Mouse (Mus musculus): Measurements from ENCODE around the gene Kat6b. TPM values are rescaled to one million over a fixed set of nuclear protein-coding genes. Genes with fewer than 3 reads are reported as not detected.

Gene Kat6b
- polyA plus RNA-seq, 1 experiment from 2014 or later, result 18.4 TPM

- no peak overlapping the region for H3K27ac ChIP-seq
- H3K36me3 ChIP-seq (replicated peaks), result no peaks in the 10 kb centered on the region
- WGBS, result 90% methylated on average over 8 of the region's 8 CpGs
- DNase-seq (ENCODE audit: extremely low spot score, low spot score), result no peak
- H3K27me3 ChIP-seq (ENCODE audit: poor library complexity, severe bottlenecking), result no peaks in the 10 kb centered on the region
- H3K4me3 ChIP-seq, result no peak overlapping the region
- H3K4me1 ChIP-seq, result peaks cover 30% of the 10 kb centered on the region
- H3K9me3 ChIP-seq, result no peaks in the 10 kb centered on the region
Observed at GRCm38 (mm10) chr14:21554046-21554445, 72.8 kb downstream of the Kat6b start.

- no peak overlapping the region for H3K4me3 ChIP-seq
- no peak for DNase-seq (ENCODE audit: extremely low spot score, low spot score)
- no peaks in the 10 kb centered on the region for H3K9me3 ChIP-seq
- peaks cover 3% of the 10 kb centered on the region; the same call in 1 of the 2 replicates for H3K36me3 ChIP-seq (replicated peaks)
- H3K27me3 ChIP-seq (ENCODE audit: poor library complexity, severe bottlenecking), result no peaks in the 10 kb centered on the region
- 81% methylated on average over 10 of the region's 10 CpGs for WGBS
- H3K27ac ChIP-seq, result no peak overlapping the region; the same call in 1 of the 2 replicates
- peaks cover 42% of the 10 kb centered on the region for H3K4me1 ChIP-seq
Observed at GRCm38 (mm10) chr14:21558440-21559131, 77.4 kb downstream of the Kat6b start.

- Histone ChIP-seq H3K4me3 (no peak overlapping the region), H3K9me3 (no peaks in the 10 kb centered on the region), H3K27ac (no peak overlapping the region), H3K4me1 (peaks cover 45% of the 10 kb centered on the region), H3K36me3 (replicated peaks) (peaks cover 3% of the 10 kb centered on the region; the same call in 1 of the 2 replicates), H3K27me3 (ENCODE audit: poor library complexity, severe bottlenecking) (no peaks in the 10 kb centered on the region)
- DNase-seq (ENCODE audit: extremely low spot score, low spot score), result no peak
- WGBS, result 94% methylated on average over 7 of the region's 7 CpGs
Observed at GRCm38 (mm10) chr14:21559447-21559846, 78.2 kb downstream of the Kat6b start.

- Histone ChIP-seq H3K9me3 (no peaks in the 10 kb centered on the region), H3K27me3 (ENCODE audit: poor library complexity, severe bottlenecking) (no peaks in the 10 kb centered on the region), H3K4me3 (no peak overlapping the region), H3K36me3 (replicated peaks) (peaks cover 3% of the 10 kb centered on the region; the same call in 1 of the 2 replicates), H3K4me1 (peaks cover 47% of the 10 kb centered on the region), H3K27ac (no peak overlapping the region)
- no peak for DNase-seq (ENCODE audit: extremely low spot score, low spot score)
- WGBS, result 89% methylated on average over 11 of the region's 11 CpGs
Observed at GRCm38 (mm10) chr14:21560481-21561209, 79.4 kb downstream of the Kat6b start.

GRCm38 (mm10) chr14:21561396-21562065, 80.3 kb downstream of the Kat6b start:
- Histone ChIP-seq H3K4me1 (peaks cover 40% of the 10 kb centered on the region), H3K27me3 (ENCODE audit: poor library complexity, severe bottlenecking) (no peaks in the 10 kb centered on the region), H3K27ac (no peak overlapping the region), H3K9me3 (no peaks in the 10 kb centered on the region), H3K36me3 (replicated peaks) (peaks cover 3% of the 10 kb centered on the region; the same call in 1 of the 2 replicates), H3K4me3 (no peak overlapping the region)
- WGBS, result 88% methylated on average over 8 of the region's 8 CpGs
- no peak for DNase-seq (ENCODE audit: extremely low spot score, low spot score)

- DNase-seq (ENCODE audit: extremely low spot score, low spot score), result no peak
- WGBS, result 79% methylated on average over 4 of the region's 4 CpGs
- H3K27me3 ChIP-seq (ENCODE audit: poor library complexity, severe bottlenecking), result no peaks in the 10 kb centered on the region
- peaks cover 3% of the 10 kb centered on the region; the same call in 1 of the 2 replicates for H3K36me3 ChIP-seq (replicated peaks)
- H3K9me3 ChIP-seq, result no peaks in the 10 kb centered on the region
- no peak overlapping the region for H3K4me3 ChIP-seq
- H3K27ac ChIP-seq, result no peak overlapping the region
- peaks cover 38% of the 10 kb centered on the region for H3K4me1 ChIP-seq
Observed at GRCm38 (mm10) chr14:21563584-21564118, 82.4 kb downstream of the Kat6b start.

- no peak overlapping the region for H3K27ac ChIP-seq
- H3K27me3 ChIP-seq (ENCODE audit: poor library complexity, severe bottlenecking), result no peaks in the 10 kb centered on the region
- no peaks in the 10 kb centered on the region for H3K36me3 ChIP-seq (replicated peaks)
- H3K4me3 ChIP-seq, result no peak overlapping the region
- no peaks in the 10 kb centered on the region for H3K9me3 ChIP-seq
- DNase-seq (ENCODE audit: extremely low spot score, low spot score), result no peak
- 96% methylated on average over 10 of the region's 10 CpGs for WGBS
- peaks cover 44% of the 10 kb centered on the region for H3K4me1 ChIP-seq
Observed at GRCm38 (mm10) chr14:21565541-21566353, 84.5 kb downstream of the Kat6b start.

GRCm38 (mm10) chr14:21567293-21567984, 86.2 kb downstream of the Kat6b start:
- Histone ChIP-seq H3K27me3 (ENCODE audit: poor library complexity, severe bottlenecking) (no peaks in the 10 kb centered on the region), H3K4me1 (peaks cover 44% of the 10 kb centered on the region), H3K36me3 (replicated peaks) (no peaks in the 10 kb centered on the region), H3K27ac (no peak overlapping the region), H3K4me3 (no peak overlapping the region), H3K9me3 (no peaks in the 10 kb centered on the region)
- WGBS, result 95% methylated on average over 7 of the region's 7 CpGs
- no peak for DNase-seq (ENCODE audit: extremely low spot score, low spot score)

GRCm38 (mm10) chr14:21568821-21569220, 87.6 kb downstream of the Kat6b start:
- H3K4me1 ChIP-seq, result peaks cover 31% of the 10 kb centered on the region
- H3K9me3 ChIP-seq, result no peaks in the 10 kb centered on the region
- 87% methylated on average over 7 of the region's 7 CpGs for WGBS
- H3K27ac ChIP-seq, result no peak overlapping the region
- no peak for DNase-seq (ENCODE audit: extremely low spot score, low spot score)
- no peaks in the 10 kb centered on the region for H3K36me3 ChIP-seq (replicated peaks)
- H3K27me3 ChIP-seq (ENCODE audit: poor library complexity, severe bottlenecking), result no peaks in the 10 kb centered on the region
- H3K4me3 ChIP-seq, result no peak overlapping the region

- Histone ChIP-seq H3K9me3 (no peaks in the 10 kb centered on the region), H3K27me3 (ENCODE audit: poor library complexity, severe bottlenecking) (no peaks in the 10 kb centered on the region), H3K4me3 (no peak overlapping the region), H3K27ac (no peak overlapping the region), H3K4me1 (peaks cover 25% of the 10 kb centered on the region), H3K36me3 (replicated peaks) (no peaks in the 10 kb centered on the region)
- DNase-seq (ENCODE audit: extremely low spot score, low spot score), result no peak
- WGBS, result 92% methylated on average over 8 of the region's 8 CpGs
Observed at GRCm38 (mm10) chr14:21574686-21575309, 93.6 kb downstream of the Kat6b start.

- H3K27ac ChIP-seq, result no peak overlapping the region
- 90% methylated on average over 8 of the region's 8 CpGs for WGBS
- H3K27me3 ChIP-seq (ENCODE audit: poor library complexity, severe bottlenecking), result no peaks in the 10 kb centered on the region
- no peaks in the 10 kb centered on the region for H3K36me3 ChIP-seq (replicated peaks)
- H3K4me3 ChIP-seq, result no peak overlapping the region
- H3K4me1 ChIP-seq, result peaks cover 43% of the 10 kb centered on the region
- DNase-seq (ENCODE audit: extremely low spot score, low spot score), result no peak
- H3K9me3 ChIP-seq, result no peaks in the 10 kb centered on the region
Observed at GRCm38 (mm10) chr14:21576867-21577266, 95.6 kb downstream of the Kat6b start.

All from forebrain, embryonic 10.5 days (tissue).